Mouse (Mus musculus): ENCODE results near the gene Gli3.

Gene Gli3

GRCm38 (mm10) chr13:15488065-15488464, 25.0 kb downstream of the Gli3 start:
- DNase-seq (ENCODE audit: low read depth in 1 of 2, low spot score in 2 of 2) = no peak

- DNase-seq (ENCODE audit: low read depth in 1 of 2, low spot score in 2 of 2) = no peak
Observed at GRCm38 (mm10) chr13:15495820-15496219, 32.8 kb downstream of the Gli3 start.

- DNase-seq (ENCODE audit: low read depth in 1 of 2, low spot score in 2 of 2) = no peak
Observed at GRCm38 (mm10) chr13:15498338-15498737, 35.3 kb downstream of the Gli3 start.

- DNase-seq (ENCODE audit: low read depth in 1 of 2, low spot score in 2 of 2) = no peak
Observed at GRCm38 (mm10) chr13:15510925-15511324, 47.9 kb downstream of the Gli3 start.

GRCm38 (mm10) chr13:15513114-15513513, 50.1 kb downstream of the Gli3 start:
- no peak for DNase-seq (ENCODE audit: low read depth in 1 of 2, low spot score in 2 of 2)

GRCm38 (mm10) chr13:15514082-15514481, 51.0 kb downstream of the Gli3 start:
- no peak for DNase-seq (ENCODE audit: low read depth in 1 of 2, low spot score in 2 of 2)

- no peak for DNase-seq (ENCODE audit: low read depth in 1 of 2, low spot score in 2 of 2)
Observed at GRCm38 (mm10) chr13:15517048-15517760, 54.2 kb downstream of the Gli3 start.

- DNase-seq (ENCODE audit: low read depth in 1 of 2, low spot score in 2 of 2) = no peak
Observed at GRCm38 (mm10) chr13:15520353-15520752, 57.3 kb downstream of the Gli3 start.

- DNase-seq (ENCODE audit: low read depth in 1 of 2, low spot score in 2 of 2) = no peak
Observed at GRCm38 (mm10) chr13:15522153-15522552, 59.1 kb downstream of the Gli3 start.

- DNase-seq (ENCODE audit: low read depth in 1 of 2, low spot score in 2 of 2) = no peak
Observed at GRCm38 (mm10) chr13:15524208-15524607, 61.2 kb downstream of the Gli3 start.

- no peak for DNase-seq (ENCODE audit: low read depth in 1 of 2, low spot score in 2 of 2)
Observed at GRCm38 (mm10) chr13:15526691-15527090, 63.7 kb downstream of the Gli3 start.

GRCm38 (mm10) chr13:15531568-15531967, 68.5 kb downstream of the Gli3 start:
- DNase-seq (ENCODE audit: low read depth in 1 of 2, low spot score in 2 of 2) = no peak

GRCm38 (mm10) chr13:15537206-15537605, 74.2 kb downstream of the Gli3 start:
- no peak for DNase-seq (ENCODE audit: low read depth in 1 of 2, low spot score in 2 of 2)

GRCm38 (mm10) chr13:15537611-15538010, 74.6 kb downstream of the Gli3 start:
- DNase-seq (ENCODE audit: low read depth in 1 of 2, low spot score in 2 of 2) = no peak

- no peak for DNase-seq (ENCODE audit: low read depth in 1 of 2, low spot score in 2 of 2)
Observed at GRCm38 (mm10) chr13:15538389-15538788, 75.4 kb downstream of the Gli3 start.

- no peak for DNase-seq (ENCODE audit: low read depth in 1 of 2, low spot score in 2 of 2)
Observed at GRCm38 (mm10) chr13:15542053-15542452, 79.0 kb downstream of the Gli3 start.

GRCm38 (mm10) chr13:15543169-15543887, 80.3 kb downstream of the Gli3 start:
- no peak for DNase-seq (ENCODE audit: low read depth in 1 of 2, low spot score in 2 of 2)

GRCm38 (mm10) chr13:15543888-15544640, 81.0 kb downstream of the Gli3 start:
- no peak for DNase-seq (ENCODE audit: low read depth in 1 of 2, low spot score in 2 of 2)

GRCm38 (mm10) chr13:15545346-15545896, 82.4 kb downstream of the Gli3 start:
- no peak for DNase-seq (ENCODE audit: low read depth in 1 of 2, low spot score in 2 of 2)

GRCm38 (mm10) chr13:15546258-15546657, 83.2 kb downstream of the Gli3 start:
- no peak for DNase-seq (ENCODE audit: low read depth in 1 of 2, low spot score in 2 of 2)

GRCm38 (mm10) chr13:15549466-15549865, 86.4 kb downstream of the Gli3 start:
- DNase-seq (ENCODE audit: low read depth in 1 of 2, low spot score in 2 of 2) = no peak
